Mouse (Mus musculus): ENCODE data around the gene Xpnpep1. TPM values are rescaled to one million over a fixed set of nuclear protein-coding genes. Genes with fewer than 3 reads are reported as not detected.
A peak's percentile ranks its signal among the peaks of the same experiment; 100 is the strongest.

The Xpnpep1 gene
- polyA plus RNA-seq, 1 experiment from 2014 or later = 139 TPM

DNA sequence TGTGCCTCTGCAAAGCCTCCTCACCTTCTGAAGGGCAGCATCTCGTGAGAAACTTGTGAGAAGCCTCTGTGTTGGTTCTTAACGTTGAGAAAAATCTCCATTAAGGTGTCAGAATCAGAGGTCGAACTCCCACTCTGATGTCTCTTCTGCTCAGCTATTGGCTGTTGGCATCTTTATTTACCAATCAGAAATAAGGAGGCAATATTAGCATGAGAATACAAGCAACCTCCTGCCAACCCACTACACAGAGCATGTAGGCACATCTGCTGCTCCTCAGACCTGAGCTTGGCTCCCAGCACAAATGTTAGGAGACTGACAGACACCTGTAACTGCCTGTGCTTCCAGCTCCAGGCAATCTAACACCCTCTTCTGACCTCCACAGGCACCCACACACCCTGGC lies 22.0 kb upstream of the Xpnpep1 start:
- WGBS = 48% methylated on average over 3 of the region's 3 CpGs
- Histone ChIP-seq H3K9me3 (no peaks in the 10 kb centered on the region), H3K4me2 (replicated peaks) (no peak overlapping the region), H3K4me1 (no peaks in the 10 kb centered on the region), H3K9ac (replicated peaks) (no peak overlapping the region), H3K36me3 (no peaks in the 10 kb centered on the region), H3K27ac (replicated peaks) (no peak overlapping the region), H3K27me3 (no peaks in the 10 kb centered on the region), H3K4me3 (no peak overlapping the region)
- ATAC-seq (ENCODE audit: low FRiP score, low read depth) = no peak

DNA sequence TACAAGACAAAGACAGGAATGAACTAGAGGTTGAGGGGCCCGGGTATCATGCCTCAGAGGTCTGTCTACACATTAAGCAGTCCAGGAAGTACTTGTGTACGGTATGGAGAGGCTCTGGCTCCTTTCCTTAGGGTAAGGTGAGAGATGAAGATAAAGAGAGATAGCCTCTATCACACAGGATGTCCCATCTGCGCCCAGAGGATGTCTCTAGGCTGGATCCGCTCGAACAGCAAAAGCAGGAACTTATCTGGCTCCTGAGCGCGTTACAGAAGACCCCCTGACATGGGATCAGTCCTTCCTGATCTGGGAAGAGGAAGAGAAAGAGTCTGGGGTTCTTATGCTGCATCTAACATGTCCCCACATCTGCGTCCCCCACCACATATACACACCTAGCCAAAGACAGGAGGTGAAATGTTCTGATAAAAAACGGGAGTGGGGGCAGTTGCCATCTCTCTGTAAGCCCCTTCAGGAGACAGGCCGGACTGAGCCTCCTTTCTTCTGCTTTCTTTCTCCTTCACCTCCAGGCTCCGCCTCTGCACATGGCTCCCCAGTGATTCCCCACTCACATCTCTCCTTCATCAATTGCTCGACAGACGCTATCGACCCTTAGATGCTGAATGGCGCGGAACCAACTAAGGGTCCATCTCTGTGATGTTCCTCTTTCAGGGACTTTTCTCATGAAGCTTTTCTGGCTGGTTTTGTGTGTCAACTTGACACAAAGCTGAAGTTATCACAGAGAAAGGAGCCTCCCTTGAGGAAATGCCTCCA lies 19.5 kb upstream of the Xpnpep1 start:
- H3K9me3 ChIP-seq = no peaks in the 10 kb centered on the region
- H3K27ac ChIP-seq (replicated peaks) = no peak overlapping the region
- no peaks in the 10 kb centered on the region for H3K27me3 ChIP-seq
- H3K36me3 ChIP-seq = no peaks in the 10 kb centered on the region
- no peaks in the 10 kb centered on the region for H3K4me1 ChIP-seq
- H3K9ac ChIP-seq (replicated peaks) = no peak overlapping the region
- no peak for ATAC-seq (ENCODE audit: low FRiP score, low read depth)
- H3K4me3 ChIP-seq = no peak overlapping the region
- no peak overlapping the region for H3K4me2 ChIP-seq (replicated peaks)
- 93% methylated on average over 16 of the region's 16 CpGs for WGBS

- Histone ChIP-seq H3K4me1 (no peaks in the 10 kb centered on the region), H3K27me3 (no peaks in the 10 kb centered on the region), H3K36me3 (no peaks in the 10 kb centered on the region), H3K9me3 (no peaks in the 10 kb centered on the region), H3K27ac (replicated peaks) (no peak overlapping the region), H3K4me2 (replicated peaks) (no peak overlapping the region), H3K9ac (replicated peaks) (no peak overlapping the region), H3K4me3 (no peak overlapping the region)
- no peak for ATAC-seq (ENCODE audit: low FRiP score, low read depth)
- WGBS = 84% methylated on average over 8 of the region's 8 CpGs
Observed at GRCm38 (mm10) chr19:53058726-53059334, 18.8 kb upstream of the Xpnpep1 start.

DNA sequence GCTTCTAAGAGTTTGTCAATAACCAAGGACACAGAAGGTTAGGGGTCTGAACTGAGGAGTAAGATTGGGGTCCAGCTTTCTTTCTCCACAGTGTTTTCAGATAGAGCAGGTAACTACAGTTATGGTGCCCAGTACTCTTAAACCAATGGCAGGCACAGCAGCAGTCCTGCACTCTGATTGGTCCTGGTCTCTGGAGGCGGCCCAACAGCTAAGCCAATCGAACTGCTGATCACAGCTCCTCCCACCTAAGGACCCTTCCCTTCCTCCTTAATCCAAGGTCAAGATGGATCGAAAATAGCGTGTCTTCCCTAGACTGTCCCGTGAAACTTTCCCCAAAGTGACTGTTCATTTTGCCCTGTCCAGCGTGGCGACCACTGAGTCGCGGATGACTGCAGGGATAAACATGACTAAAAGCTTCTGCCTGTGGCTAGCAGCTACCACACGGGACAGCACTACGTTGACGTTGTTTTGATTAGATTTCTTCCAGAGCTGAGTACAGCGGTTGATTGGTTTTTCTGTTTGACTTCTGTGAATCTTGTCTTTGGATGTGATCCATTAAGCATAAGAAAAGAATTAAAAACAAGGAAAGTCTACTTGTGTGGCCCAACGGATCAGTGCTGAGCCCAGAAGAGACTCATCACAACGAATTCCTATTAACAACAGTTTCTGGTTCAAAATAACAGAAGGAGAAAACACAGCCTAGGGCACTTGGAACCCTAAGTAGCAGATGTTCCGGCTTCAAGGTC lies 18.1 kb upstream of the Xpnpep1 start:
- no peaks in the 10 kb centered on the region for H3K27me3 ChIP-seq
- no peak overlapping the region for H3K4me3 ChIP-seq
- no peaks in the 10 kb centered on the region for H3K36me3 ChIP-seq
- H3K9ac ChIP-seq (replicated peaks) = no peak overlapping the region
- ATAC-seq (ENCODE audit: low FRiP score, low read depth) = no peak
- H3K4me2 ChIP-seq (replicated peaks) = no peak overlapping the region
- H3K4me1 ChIP-seq = no peaks in the 10 kb centered on the region
- no peaks in the 10 kb centered on the region for H3K9me3 ChIP-seq
- no peak overlapping the region for H3K27ac ChIP-seq (replicated peaks)
- 83% methylated on average over 16 of the region's 16 CpGs for WGBS

DNA sequence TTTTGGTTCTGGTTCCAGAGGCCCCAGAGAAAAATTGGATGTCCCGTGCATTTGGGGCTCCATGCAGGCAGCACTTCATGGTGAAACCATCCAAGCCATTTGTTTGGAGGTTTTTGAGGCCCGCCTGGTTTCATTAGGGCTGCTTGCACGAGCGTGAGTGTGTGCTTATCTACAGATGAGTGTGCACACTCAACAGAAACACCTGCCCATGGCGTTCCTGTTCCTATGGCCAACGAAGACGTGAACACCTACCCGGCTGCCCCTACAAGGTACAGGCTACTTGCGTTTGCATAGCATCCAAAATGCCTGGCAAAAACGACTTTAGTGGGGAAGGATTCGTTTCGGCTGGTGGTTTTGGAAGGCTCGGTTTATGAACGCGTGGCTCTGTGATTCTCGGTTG lies 13.3 kb upstream of the Xpnpep1 start:
- Histone ChIP-seq H3K9me3 (peaks cover 5% of the 10 kb centered on the region; the same call in 1 of the 2 replicates), H3K4me2 (replicated peaks) (no peak overlapping the region), H3K4me3 (no peak overlapping the region), H3K27ac (replicated peaks) (no peak overlapping the region), H3K9ac (replicated peaks) (no peak overlapping the region), H3K36me3 (no peaks in the 10 kb centered on the region), H3K4me1 (peaks cover 12% of the 10 kb centered on the region; the same call in 1 of the 2 replicates), H3K27me3 (no peaks in the 10 kb centered on the region)
- ATAC-seq (ENCODE audit: low FRiP score, low read depth) = no peak
- 94% methylated on average over 16 of the region's 16 CpGs for WGBS

GRCm38 (mm10) chr19:53052031-53052670 lies 12.1 kb upstream of the Xpnpep1 start:
- Histone ChIP-seq H3K4me1 (peaks cover 12% of the 10 kb centered on the region; the same call in 1 of the 2 replicates), H3K4me3 (no peak overlapping the region)
- ATAC-seq (ENCODE audit: low FRiP score, low read depth) = 0 out of 2 replicates have a peak, but pooled peaks have one; percentile 38

GRCm38 (mm10) chr19:53051288-53051985 lies 11.4 kb upstream of the Xpnpep1 start:
- Histone ChIP-seq H3K9ac (replicated peaks) (no peak overlapping the region), H3K27ac (replicated peaks) (no peak overlapping the region), H3K4me3 (no peak overlapping the region), H3K36me3 (no peaks in the 10 kb centered on the region), H3K27me3 (no peaks in the 10 kb centered on the region), H3K4me2 (replicated peaks) (no peak overlapping the region), H3K4me1 (peaks cover 12% of the 10 kb centered on the region; the same call in 1 of the 2 replicates), H3K9me3 (peaks cover 6% of the 10 kb centered on the region; the same call in 1 of the 2 replicates)
- ATAC-seq (ENCODE audit: low FRiP score, low read depth) = peak; percentile 34; the same call in 1 of the 2 replicates
- 57% methylated on average over 18 of the region's 18 CpGs for WGBS

More at GRCm38 (mm10) chr19:53052031-53052670, 12.1 kb upstream of the Xpnpep1 start:
- WGBS = 27% methylated on average over 19 of the region's 19 CpGs
- Histone ChIP-seq H3K36me3 (no peaks in the 10 kb centered on the region), H3K27ac (replicated peaks) (no peak overlapping the region), H3K9ac (replicated peaks) (no peak overlapping the region), H3K9me3 (peaks cover 5% of the 10 kb centered on the region; the same call in 1 of the 2 replicates), H3K27me3 (no peaks in the 10 kb centered on the region), H3K4me2 (replicated peaks) (peak overlapping the region; percentile 18)

DNA sequence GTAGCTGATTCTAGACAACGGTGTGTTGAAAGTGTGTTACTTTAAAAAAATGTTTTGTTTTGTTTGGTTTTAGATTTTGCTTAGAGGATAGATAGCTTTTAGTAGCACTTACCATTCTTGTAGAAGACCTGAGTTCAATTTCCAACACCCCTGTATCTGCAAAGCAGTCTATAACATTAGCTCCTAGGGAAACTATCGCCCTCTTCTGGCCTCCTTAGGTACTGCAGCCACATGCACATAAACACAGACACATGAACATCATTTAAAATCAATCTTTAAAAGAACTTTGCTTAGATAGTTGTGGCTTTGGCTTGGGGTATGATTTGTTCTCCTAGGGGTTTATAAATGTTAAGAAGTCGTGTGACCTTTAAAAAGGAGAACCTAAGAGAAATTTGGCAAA lies 10.1 kb upstream of the Xpnpep1 start:
- no peak overlapping the region for H3K4me3 ChIP-seq
- no peak overlapping the region for H3K4me2 ChIP-seq (replicated peaks)
- WGBS = 83% methylated on average over 3 of the region's 3 CpGs
- no peaks in the 10 kb centered on the region for H3K27me3 ChIP-seq
- H3K9me3 ChIP-seq = peaks cover 9% of the 10 kb centered on the region; the same call in 1 of the 2 replicates
- peaks cover 12% of the 10 kb centered on the region; the same call in 1 of the 2 replicates for H3K4me1 ChIP-seq
- H3K27ac ChIP-seq (replicated peaks) = no peak overlapping the region
- no peak overlapping the region for H3K9ac ChIP-seq (replicated peaks)
- no peaks in the 10 kb centered on the region for H3K36me3 ChIP-seq
- no peak for ATAC-seq (ENCODE audit: low FRiP score, low read depth)

DNA sequence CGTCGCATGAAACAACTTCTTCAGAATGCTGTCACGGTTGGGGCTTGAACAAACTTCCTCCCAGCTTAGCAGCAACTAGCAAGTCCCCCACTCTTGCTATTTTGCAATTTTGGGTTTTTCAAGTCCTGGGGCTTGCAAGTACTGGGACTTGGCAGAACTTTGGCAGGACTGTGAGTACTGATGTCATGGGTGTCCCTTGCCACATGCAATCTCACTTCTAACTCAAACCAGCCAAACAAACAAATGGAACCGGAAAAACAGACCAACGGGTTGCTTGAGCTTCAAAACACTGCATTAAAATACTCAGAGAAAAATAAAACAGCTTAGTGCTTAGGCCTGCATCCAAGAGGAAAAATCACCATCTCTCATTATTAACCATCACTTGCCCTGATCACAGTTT lies 7.2 kb upstream of the Xpnpep1 start:
- H3K9me3 ChIP-seq = peaks cover 9% of the 10 kb centered on the region; the same call in 1 of the 2 replicates
- no peak for ATAC-seq (ENCODE audit: low FRiP score, low read depth)
- no peak overlapping the region for H3K4me3 ChIP-seq
- peaks cover 9% of the 10 kb centered on the region; the same call in 1 of the 2 replicates for H3K4me1 ChIP-seq
- no peaks in the 10 kb centered on the region for H3K27me3 ChIP-seq
- no peak overlapping the region for H3K9ac ChIP-seq (replicated peaks)
- H3K27ac ChIP-seq (replicated peaks) = no peak overlapping the region
- 79% methylated on average over 5 of the region's 5 CpGs for WGBS
- no peak overlapping the region for H3K4me2 ChIP-seq (replicated peaks)
- H3K36me3 ChIP-seq = no peaks in the 10 kb centered on the region

DNA sequence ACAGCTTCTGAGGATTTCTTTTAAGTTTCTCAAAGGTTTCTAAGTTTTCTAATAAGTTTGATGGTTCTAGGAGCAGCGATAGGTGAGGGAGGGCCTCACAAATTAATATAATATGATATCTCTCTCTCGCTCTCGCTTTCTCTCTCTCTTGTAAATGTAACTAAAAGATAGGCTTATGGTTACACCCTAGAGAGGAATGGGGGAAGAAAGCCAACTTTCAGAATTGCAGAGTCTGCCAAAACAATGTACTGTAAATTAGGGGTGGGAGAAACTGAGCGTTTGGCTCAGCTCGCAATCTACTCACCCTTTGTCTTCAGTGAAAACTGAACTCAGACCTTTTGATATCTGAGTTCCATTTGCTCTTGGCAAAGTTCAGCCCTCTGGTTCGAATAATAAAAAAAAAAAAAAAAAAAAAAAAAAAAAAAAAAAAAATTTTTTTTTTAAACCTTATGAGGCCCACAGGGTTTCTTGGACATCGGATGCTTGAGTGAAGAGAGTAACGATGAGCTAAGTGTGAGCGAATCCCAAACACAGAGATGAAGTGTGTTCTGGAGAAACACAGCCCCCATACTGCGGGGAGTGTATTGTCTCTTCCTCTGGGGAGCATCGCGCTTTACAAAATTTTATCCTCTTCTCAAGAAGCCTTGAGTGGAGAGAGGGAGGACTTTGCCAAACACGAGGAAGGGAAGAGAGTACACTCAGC lies 3.6 kb upstream of the Xpnpep1 start:
- H3K9ac ChIP-seq (replicated peaks) = no peak overlapping the region
- no peak overlapping the region for H3K4me3 ChIP-seq
- H3K4me1 ChIP-seq = peaks cover 3% of the 10 kb centered on the region; the same call in 1 of the 2 replicates
- H3K27me3 ChIP-seq = 0 out of 2 replicates have a peak, but pooled peaks cover 8% of the 10 kb centered on the region
- no peak for ATAC-seq (ENCODE audit: low FRiP score, low read depth)
- H3K36me3 ChIP-seq = no peaks in the 10 kb centered on the region
- no peak overlapping the region for H3K4me2 ChIP-seq (replicated peaks)
- no peak overlapping the region for H3K27ac ChIP-seq (replicated peaks)
- 89% methylated on average over 13 of the region's 13 CpGs for WGBS
- H3K9me3 ChIP-seq = 0 out of 2 replicates have a peak, but pooled peaks cover 4% of the 10 kb centered on the region
